Mouse (Mus musculus) monocyte, adult 5-6 weeks (primary cell): Measurements from ENCODE around the gene Rwdd3. TPM values are rescaled to one million over a fixed set of nuclear protein-coding genes. Genes with fewer than 3 reads are reported as not detected.
A peak's percentile ranks its signal among the peaks of the same experiment; 100 is the strongest.

ENCODE experiments used
- ATAC-seq: fragments of 153-309, 156-312 bp; replicated peaks from 2 replicates; pipeline ENCODE4 v1.8.0; 2017; ENCODE audit warnings: mild to moderate bottlenecking; ENCODE audit not compliant: low TSS enrichment, insufficient number of reproducible peaks, severe bottlenecking, poor library complexity, low FRiP score
- total RNA-seq: library from RNA; stranded (forward); fragments of 200-1000, 200-491, 200-594 nt; gene quantifications from 3 replicates; pipeline ENCODE4 v1.2.3, GENCODE M21; 2017

The Rwdd3 gene
- total RNA-seq, result 3.6 to 6.2 TPM (median 3.9 TPM) in 3 replicates

- peak; percentile 94 for ATAC-seq
Observed at GRCm38 (mm10) chr3:121171243-121171871, at the start of gene Rwdd3. Gene Rwdd3 (minus strand): TSS chr3:121171695.

GRCm38 (mm10) chr3:121217011-121217410 lies 45.5 kb upstream of the Rwdd3 start:
- no peak for ATAC-seq

- no peak for ATAC-seq
Observed at GRCm38 (mm10) chr3:121213501-121213900, 42.0 kb upstream of the Rwdd3 start.

- ATAC-seq, result no peak
Observed at GRCm38 (mm10) chr3:121212156-121212555, 40.7 kb upstream of the Rwdd3 start.

- ATAC-seq, result no peak
Observed at GRCm38 (mm10) chr3:121208994-121209393, 37.5 kb upstream of the Rwdd3 start.

GRCm38 (mm10) chr3:121206202-121206882 lies 34.8 kb upstream of the Rwdd3 start:
- no peak for ATAC-seq

GRCm38 (mm10) chr3:121202638-121203037 lies 31.1 kb upstream of the Rwdd3 start:
- no peak for ATAC-seq

- ATAC-seq, result no peak
Observed at GRCm38 (mm10) chr3:121201012-121201747, 29.7 kb upstream of the Rwdd3 start.

- ATAC-seq, result no peak
Observed at GRCm38 (mm10) chr3:121189199-121189598, 17.7 kb upstream of the Rwdd3 start.

GRCm38 (mm10) chr3:121187510-121187909 lies 16.0 kb upstream of the Rwdd3 start:
- ATAC-seq, result no peak

- no peak for ATAC-seq
Observed at GRCm38 (mm10) chr3:121186925-121187324, 15.4 kb upstream of the Rwdd3 start.

GRCm38 (mm10) chr3:121185197-121185596 lies 13.7 kb upstream of the Rwdd3 start:
- ATAC-seq, result no peak

- no peak for ATAC-seq
Observed at GRCm38 (mm10) chr3:121176011-121176410, 4.5 kb upstream of the Rwdd3 start.

- no peak for ATAC-seq
Observed at GRCm38 (mm10) chr3:121174248-121174945, 2.9 kb upstream of the Rwdd3 start.

- no peak for ATAC-seq
Observed at GRCm38 (mm10) chr3:121172718-121173117, 1.2 kb upstream of the Rwdd3 start.

GRCm38 (mm10) chr3:121171872-121172265 lies 374 bp upstream of the Rwdd3 start:
- no peak for ATAC-seq

GRCm38 (mm10) chr3:121170631-121171030 lies 864 bp downstream of the Rwdd3 start:
- no peak for ATAC-seq

- ATAC-seq, result no peak
Observed at GRCm38 (mm10) chr3:121169092-121169942, 2.2 kb downstream of the Rwdd3 start.
